Mouse (Mus musculus) liver, embryonic 14.5 days (tissue): ENCODE results near the gene Cyp2s1. TPM values are rescaled to one million over a fixed set of nuclear protein-coding genes. Genes with fewer than 3 reads are reported as not detected.

Source experiments
- ATAC-seq: fragments of 200-750 bp; cut with Nextera tagmentation; 2 replicates; pipeline ENCODE4 v1.8.0; 2017; ENCODE audit warnings: moderate number of reproducible peaks, mild to moderate bottlenecking, moderate library complexity; ENCODE audit not compliant: insufficient read depth
- DNase-seq, 3 experiments: peaks; one replicate each; pipeline ENCODE4 v3.0.0-alpha.2; 2012 to 2013; ENCODE audit warnings: low read depth in 3 of 3, low spot score in 3 of 3
- H3K27ac ChIP-seq: fragments of 300-500 bp; sonication (generic); 2 replicates; pipeline ENCODE4 v1.5.1; 2014; ENCODE audit warnings: moderate library complexity, mild to moderate bottlenecking, control low read depth, inconsistent platforms
- H3K27me3 ChIP-seq: fragments of 300-500 bp; sonication (generic); 2 replicates; pipeline ENCODE4 v1.6.1; 2014; ENCODE audit warnings: mild to moderate bottlenecking, low read length, moderate library complexity; ENCODE audit not compliant: control insufficient read depth, insufficient read depth
- H3K36me3 ChIP-seq: fragments of 300-500 bp; sonication (generic); replicated peaks from 2 replicates; pipeline ENCODE4 v1.6.1; 2014; ENCODE audit warnings: low read depth; ENCODE audit not compliant: control insufficient read depth, insufficient read depth
- H3K4me1 ChIP-seq, 2 experiments: fragments of 200-500 bp in 1 of 2; fragments of 300-500 bp in 1 of 2; sonication (generic) in 1 of 2; replicated peaks; 2 replicates each; pipeline ENCODE4 v1.6.1; 2012 to 2014; ENCODE audit warnings: antibody characterized with exemption in 1 of 2, inconsistent platforms in 1 of 2, low read length in 1 of 2; ENCODE audit not compliant: control insufficient read depth in 2 of 2, insufficient read depth in 2 of 2
- H3K4me2 ChIP-seq: fragments of 300-500 bp; sonication (generic); 2 replicates; pipeline ENCODE4 v1.6.1; 2014; ENCODE audit warnings: low read depth, mild to moderate bottlenecking, control low read depth, moderate library complexity
- H3K4me3 ChIP-seq, 2 experiments: fragments of 200-500 bp in 1 of 2; fragments of 300-500 bp in 1 of 2; sonication (generic) in 1 of 2; 2 replicates each; pipeline ENCODE4 v1.5.1; 2012 to 2014; ENCODE audit warnings: low read depth in 2 of 2, low read length in 2 of 2, mild to moderate bottlenecking in 2 of 2, control low read depth in 1 of 2, inconsistent platforms in 1 of 2, moderate library complexity in 1 of 2; ENCODE audit not compliant: insufficient read depth in 1 of 2
- H3K9ac ChIP-seq: fragments of 300-500 bp; sonication (generic); replicated peaks from 2 replicates; pipeline ENCODE4 v1.6.1; 2014; ENCODE audit warnings: mild to moderate bottlenecking, control low read depth, moderate library complexity
- H3K9me3 ChIP-seq: fragments of 300-500 bp; sonication (generic); 2 replicates; pipeline ENCODE4 v1.6.1; 2016; ENCODE audit warnings: low read length, mixed read lengths; ENCODE audit not compliant: control insufficient read depth
- CTCF ChIP-seq: IDR thresholded peaks from 2 replicates; pipeline ENCODE4 v1.5.1; 2016; ENCODE audit warnings: antibody characterized with exemption, low read depth, control low read depth
- EP300 ChIP-seq: IDR thresholded peaks from 2 replicates; pipeline ENCODE4 v1.6.1; 2016; ENCODE audit warnings: antibody characterized with exemption, low read depth
- WGBS: fragments of 180-500 bp; shearing (Covaris S2); extraction: QIAGEN DNeasy Blood & Tissue Kit; methylation state at CpG from one replicate; pipeline ENCODE4 v1.1.7; 2014; ENCODE audit not compliant: insufficient replicate concordance; 5-methylcytosine and 5-hydroxymethylcytosine counted together
- polyA plus RNA-seq, 2 experiments: library from polyadenylated mRNA; depleted of rRNA in 1 of 2; stranded (reverse) in 1 of 2; unstranded in 1 of 2; fragments of >200 nt; fragmentation: Nextera tagmentation in 1 of 2; extraction: Ambion mirVana in 1 of 2; gene quantifications; 2 replicates each; pipeline versions ENCODE4 v1.2.1 to v1.2.3; 2012 to 2014

Cyp2s1 gene
- polyA plus RNA-seq, 2 experiments = 0.22 to 0.52 TPM

- no peaks in the 10 kb centered on the region for H3K36me3 ChIP-seq
- ATAC-seq = no peak
- no peak for DNase-seq
- H3K27ac ChIP-seq = no peak overlapping the region
- H3K4me1 ChIP-seq = 0 out of 4 replicates have a peak, but pooled peaks cover 0 to 1% of the 10 kb centered on the region in 2 experiments
- no peak overlapping the region for H3K4me3 ChIP-seq
- 18% methylated on average over 2 of the region's 2 CpGs for WGBS
- H3K9ac ChIP-seq = no peak overlapping the region
- no peak overlapping the region for H3K4me2 ChIP-seq
- TF ChIP-seq EP300 (no peak), CTCF (no peak)
- H3K9me3 ChIP-seq = no peaks in the 10 kb centered on the region
- no peaks in the 10 kb centered on the region for H3K27me3 ChIP-seq
Measured at GRCm38 (mm10) chr7:25843492-25843891, 26.8 kb upstream of the Cyp2s1 start.

GRCm38 (mm10) chr7:25840908-25841307 lies 24.2 kb upstream of the Cyp2s1 start:
- H3K36me3 ChIP-seq = no peaks in the 10 kb centered on the region
- H3K4me2 ChIP-seq = no peak overlapping the region
- WGBS = 44% methylated on average over 4 of the region's 4 CpGs
- no peak overlapping the region for H3K27ac ChIP-seq
- H3K4me3 ChIP-seq = no peak overlapping the region
- no peaks in the 10 kb centered on the region for H3K4me1 ChIP-seq
- no peak for ATAC-seq
- TF ChIP-seq EP300 = no peak
- TF ChIP-seq CTCF = no peak
- no peak for DNase-seq
- no peaks in the 10 kb centered on the region for H3K9me3 ChIP-seq
- H3K27me3 ChIP-seq = no peaks in the 10 kb centered on the region
- H3K9ac ChIP-seq = no peak overlapping the region

GRCm38 (mm10) chr7:25835188-25835891 lies 18.6 kb upstream of the Cyp2s1 start:
- 57% methylated on average over 10 of the region's 10 CpGs for WGBS
- Histone ChIP-seq H3K27me3 (no peaks in the 10 kb centered on the region), H3K9ac (no peak overlapping the region), H3K9me3 (no peaks in the 10 kb centered on the region), H3K36me3 (no peaks in the 10 kb centered on the region), H3K4me3 (no peak overlapping the region), H3K4me1 (no peaks in the 10 kb centered on the region), H3K27ac (no peak overlapping the region), H3K4me2 (no peak overlapping the region)
- DNase-seq (no peak), ATAC-seq (no peak)
- TF ChIP-seq CTCF (no peak), EP300 (no peak)

GRCm38 (mm10) chr7:25831557-25832530 lies 15.1 kb upstream of the Cyp2s1 start:
- no peak for ATAC-seq
- TF ChIP-seq CTCF (no peak), EP300 (no peak)
- Histone ChIP-seq H3K9ac (no peak overlapping the region), H3K27ac (no peak overlapping the region), H3K9me3 (no peaks in the 10 kb centered on the region), H3K4me3 (no peak overlapping the region), H3K36me3 (no peaks in the 10 kb centered on the region), H3K27me3 (no peaks in the 10 kb centered on the region), H3K4me1 (no peaks in the 10 kb centered on the region; a peak in 1 of 4 replicates), H3K4me2 (no peak overlapping the region)
- DNase-seq = no peak
- WGBS = 67% methylated on average over 10 of the region's 10 CpGs

GRCm38 (mm10) chr7:25830251-25830650 lies 13.5 kb upstream of the Cyp2s1 start:
- H3K9me3 ChIP-seq = no peaks in the 10 kb centered on the region
- no peak overlapping the region for H3K27ac ChIP-seq
- no peak overlapping the region for H3K9ac ChIP-seq
- H3K36me3 ChIP-seq = no peaks in the 10 kb centered on the region
- no peak for DNase-seq
- 45% methylated on average over 2 of the region's 2 CpGs for WGBS
- no peak overlapping the region for H3K4me2 ChIP-seq
- H3K4me1 ChIP-seq = no peaks in the 10 kb centered on the region; a peak in 1 of 4 replicates
- no peak for ATAC-seq
- H3K27me3 ChIP-seq = no peaks in the 10 kb centered on the region
- H3K4me3 ChIP-seq = no peak overlapping the region
- TF ChIP-seq CTCF (no peak), EP300 (no peak)
